Mouse (Mus musculus): ENCODE measurements around the gene Ampd3. TPM values are rescaled to one million over a fixed set of nuclear protein-coding genes. Genes with fewer than 3 reads are reported as not detected.

Gene Ampd3
- polyA plus RNA-seq, 1 experiment from 2014 or later: 1.7 TPM

- Histone ChIP-seq H3K9me3 (no peaks in the 10 kb centered on the region), H3K4me3 (no peak overlapping the region), H3K27me3 (ENCODE audit: insufficient read depth, poor library complexity, severe bottlenecking) (no peaks in the 10 kb centered on the region), H3K4me1 (replicated peaks) (peaks cover 17% of the 10 kb centered on the region), H3K36me3 (no peaks in the 10 kb centered on the region), H3K27ac (no peak overlapping the region)
- WGBS: 88% methylated on average over 6 of the region's 6 CpGs
- DNase-seq (ENCODE audit: low spot score): no peak
These were observed 19.3 kb downstream of the Ampd3 start for GRCm38 (mm10) chr7:110787310-110787709.

GRCm38 (mm10) chr7:110790878-110791277 is 22.9 kb downstream of the Ampd3 start:
- no peaks in the 10 kb centered on the region for H3K36me3 ChIP-seq
- H3K4me3 ChIP-seq: no peak overlapping the region
- WGBS: 89% methylated on average over 8 of the region's 8 CpGs
- peaks cover 4% of the 10 kb centered on the region for H3K4me1 ChIP-seq (replicated peaks)
- no peak for DNase-seq (ENCODE audit: low spot score)
- H3K9me3 ChIP-seq: no peaks in the 10 kb centered on the region
- H3K27me3 ChIP-seq (ENCODE audit: insufficient read depth, poor library complexity, severe bottlenecking): no peaks in the 10 kb centered on the region
- no peak overlapping the region for H3K27ac ChIP-seq

GRCm38 (mm10) chr7:110792201-110792600 is 24.2 kb downstream of the Ampd3 start:
- WGBS: 89% methylated on average over 5 of the region's 5 CpGs
- Histone ChIP-seq H3K9me3 (no peaks in the 10 kb centered on the region), H3K4me3 (no peak overlapping the region), H3K4me1 (replicated peaks) (peaks cover 9% of the 10 kb centered on the region; the same call in 1 of the 2 replicates), H3K36me3 (no peaks in the 10 kb centered on the region), H3K27me3 (ENCODE audit: insufficient read depth, poor library complexity, severe bottlenecking) (no peaks in the 10 kb centered on the region), H3K27ac (no peak overlapping the region)
- DNase-seq (ENCODE audit: low spot score): no peak

- Histone ChIP-seq H3K9me3 (no peaks in the 10 kb centered on the region), H3K27me3 (ENCODE audit: insufficient read depth, poor library complexity, severe bottlenecking) (no peaks in the 10 kb centered on the region), H3K27ac (no peak overlapping the region), H3K4me1 (replicated peaks) (peaks cover 11% of the 10 kb centered on the region), H3K4me3 (no peak overlapping the region), H3K36me3 (no peaks in the 10 kb centered on the region)
- DNase-seq (ENCODE audit: low spot score): no peak
- WGBS: 98% methylated on average over 2 of the region's 2 CpGs
These were observed 24.8 kb downstream of the Ampd3 start for GRCm38 (mm10) chr7:110792834-110793233.

DNA sequence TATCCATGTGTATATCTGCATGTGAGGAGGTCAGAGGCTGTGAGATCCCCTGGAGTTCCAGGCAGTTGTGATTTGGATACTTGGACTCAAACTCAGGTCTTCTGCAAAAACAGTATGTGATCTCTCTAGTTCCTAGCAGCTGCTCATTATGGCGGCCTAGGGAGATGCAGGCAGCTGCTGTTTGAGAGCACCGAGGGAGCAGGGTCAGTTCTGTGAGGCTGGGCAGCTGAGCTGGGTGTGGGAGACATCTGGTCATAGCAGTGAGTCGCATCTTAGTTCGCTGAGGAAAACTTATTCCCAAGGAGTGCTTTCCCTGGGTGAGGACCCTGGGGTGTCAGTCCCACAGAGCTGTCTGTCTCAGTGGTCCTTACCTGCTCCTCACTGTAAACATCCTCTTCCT is 26.7 kb downstream of the Ampd3 start:
- 79% methylated on average over 4 of the region's 4 CpGs for WGBS
- Histone ChIP-seq H3K4me1 (replicated peaks) (peaks cover 25% of the 10 kb centered on the region), H3K4me3 (no peak overlapping the region), H3K36me3 (no peaks in the 10 kb centered on the region), H3K27ac (no peak overlapping the region), H3K27me3 (ENCODE audit: insufficient read depth, poor library complexity, severe bottlenecking) (no peaks in the 10 kb centered on the region), H3K9me3 (no peaks in the 10 kb centered on the region)
- no peak for DNase-seq (ENCODE audit: low spot score)

GRCm38 (mm10) chr7:110796367-110797051 is 28.5 kb downstream of the Ampd3 start:
- Histone ChIP-seq H3K27me3 (ENCODE audit: insufficient read depth, poor library complexity, severe bottlenecking) (no peaks in the 10 kb centered on the region), H3K4me3 (no peak overlapping the region), H3K4me1 (replicated peaks) (peaks cover 25% of the 10 kb centered on the region), H3K9me3 (no peaks in the 10 kb centered on the region), H3K27ac (peak overlapping the region; percentile 14; the same call in 1 of the 2 replicates), H3K36me3 (no peaks in the 10 kb centered on the region)
- no peak for DNase-seq (ENCODE audit: low spot score)
- 77% methylated on average over 12 of the region's 12 CpGs for WGBS

GRCm38 (mm10) chr7:110797722-110798409 is 29.9 kb downstream of the Ampd3 start:
- 78% methylated on average over 11 of the region's 11 CpGs for WGBS
- no peak overlapping the region for H3K4me3 ChIP-seq
- DNase-seq (ENCODE audit: low spot score): no peak
- H3K36me3 ChIP-seq: no peaks in the 10 kb centered on the region
- H3K4me1 ChIP-seq (replicated peaks): peaks cover 25% of the 10 kb centered on the region
- H3K9me3 ChIP-seq: no peaks in the 10 kb centered on the region
- 0 out of 2 replicates have a peak overlapping the region, but pooled peaks have one; percentile 35 for H3K27ac ChIP-seq
- H3K27me3 ChIP-seq (ENCODE audit: insufficient read depth, poor library complexity, severe bottlenecking): no peaks in the 10 kb centered on the region

DNA sequence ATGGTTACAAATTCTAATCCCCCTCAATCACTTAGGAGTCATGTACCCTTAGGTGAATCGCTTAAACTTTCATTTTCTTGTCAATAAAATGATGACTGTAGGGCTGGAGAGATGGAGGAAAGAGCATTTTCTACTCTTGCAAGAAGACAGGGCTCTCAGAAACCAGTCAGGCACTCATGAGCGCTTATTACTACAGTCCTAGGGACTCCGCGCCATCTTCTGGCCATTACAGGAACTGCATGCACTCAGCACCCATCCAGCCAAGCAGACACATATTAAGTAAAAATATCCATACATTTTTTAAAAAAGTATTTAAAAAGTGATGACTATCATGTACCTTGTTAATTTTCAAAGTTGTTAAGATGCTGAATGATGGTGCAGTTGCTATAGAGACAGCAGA is 33.0 kb downstream of the Ampd3 start:
- Histone ChIP-seq H3K9me3 (no peaks in the 10 kb centered on the region), H3K27me3 (ENCODE audit: insufficient read depth, poor library complexity, severe bottlenecking) (no peaks in the 10 kb centered on the region), H3K27ac (no peak overlapping the region), H3K36me3 (no peaks in the 10 kb centered on the region), H3K4me3 (no peak overlapping the region), H3K4me1 (replicated peaks) (peaks cover 31% of the 10 kb centered on the region)
- 1% methylated on average over 4 of the region's 4 CpGs for WGBS
- DNase-seq (ENCODE audit: low spot score): peak; percentile 80

GRCm38 (mm10) chr7:110803131-110803530 is 35.1 kb downstream of the Ampd3 start:
- DNase-seq (ENCODE audit: low spot score): no peak
- H3K27me3 ChIP-seq (ENCODE audit: insufficient read depth, poor library complexity, severe bottlenecking): no peaks in the 10 kb centered on the region
- no peak overlapping the region for H3K27ac ChIP-seq
- no peaks in the 10 kb centered on the region for H3K36me3 ChIP-seq
- H3K4me3 ChIP-seq: no peak overlapping the region
- H3K4me1 ChIP-seq (replicated peaks): peaks cover 18% of the 10 kb centered on the region
- 91% methylated on average over 10 of the region's 10 CpGs for WGBS
- H3K9me3 ChIP-seq: no peaks in the 10 kb centered on the region

- Histone ChIP-seq H3K4me1 (replicated peaks) (peaks cover 9% of the 10 kb centered on the region; the same call in 1 of the 2 replicates), H3K4me3 (no peak overlapping the region), H3K9me3 (no peaks in the 10 kb centered on the region), H3K27me3 (ENCODE audit: insufficient read depth, poor library complexity, severe bottlenecking) (no peaks in the 10 kb centered on the region), H3K36me3 (no peaks in the 10 kb centered on the region), H3K27ac (no peak overlapping the region)
- DNase-seq (ENCODE audit: low spot score): no peak
- 83% methylated on average over 3 of the region's 3 CpGs for WGBS
These were observed 36.3 kb downstream of the Ampd3 start for GRCm38 (mm10) chr7:110804266-110804665.

DNA sequence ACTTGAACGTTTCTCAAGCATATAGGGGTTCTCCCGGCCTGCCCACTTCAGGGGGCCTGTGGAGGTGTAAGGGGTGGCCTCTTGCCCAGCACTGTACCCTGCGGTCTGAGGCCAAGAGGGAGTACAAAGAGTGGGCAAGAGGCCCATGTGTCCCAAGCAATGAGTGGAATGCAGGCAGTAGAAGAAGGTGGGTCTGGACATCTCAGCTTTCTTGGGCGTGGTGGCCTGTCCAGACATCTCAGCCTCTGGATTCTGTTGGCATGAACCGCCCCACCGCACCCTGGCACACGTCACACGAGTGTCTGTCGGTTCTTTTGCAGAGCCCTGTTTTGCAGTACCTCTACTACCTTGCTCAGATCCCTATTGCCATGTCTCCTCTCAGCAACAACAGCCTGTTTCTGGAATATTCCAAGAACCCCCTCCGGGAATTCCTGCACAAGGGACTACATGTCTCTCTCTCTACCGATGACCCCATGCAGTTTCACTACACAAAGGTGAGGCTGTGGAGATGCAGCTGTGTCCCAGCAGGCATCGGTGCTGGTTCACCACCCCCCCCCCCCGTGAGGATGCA is 39.5 kb downstream of the Ampd3 start:
- no peak overlapping the region for H3K4me3 ChIP-seq
- H3K4me1 ChIP-seq (replicated peaks): 0 out of 2 replicates have a peak, but pooled peaks cover 6% of the 10 kb centered on the region
- WGBS: 91% methylated on average over 13 of the region's 13 CpGs
- H3K27ac ChIP-seq: no peak overlapping the region
- no peaks in the 10 kb centered on the region for H3K27me3 ChIP-seq (ENCODE audit: insufficient read depth, poor library complexity, severe bottlenecking)
- H3K36me3 ChIP-seq: peaks cover 3% of the 10 kb centered on the region; the same call in 1 of the 2 replicates
- H3K9me3 ChIP-seq: no peaks in the 10 kb centered on the region
- no peak for DNase-seq (ENCODE audit: low spot score)

DNA sequence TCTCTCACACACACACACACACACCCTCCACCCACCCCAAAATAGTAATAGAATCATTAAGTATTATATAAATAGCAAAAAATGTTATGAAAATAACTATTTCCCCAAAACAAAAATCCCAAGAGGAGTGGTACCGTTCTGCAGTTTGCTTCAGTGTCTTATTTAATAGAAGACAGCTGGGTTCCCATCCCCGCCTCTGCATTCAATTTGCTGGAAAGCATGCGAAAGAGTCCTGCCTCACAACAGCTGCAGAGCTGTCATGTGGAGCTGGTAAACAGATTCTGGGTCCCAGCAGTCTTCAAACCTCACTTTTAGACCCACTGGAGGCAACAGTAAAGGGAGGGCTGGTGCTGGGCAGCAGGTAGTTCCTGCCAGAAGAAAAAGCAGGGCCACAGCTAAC is 41.0 kb downstream of the Ampd3 start:
- 42% methylated on average over 3 of the region's 3 CpGs for WGBS
- H3K9me3 ChIP-seq: no peaks in the 10 kb centered on the region
- H3K36me3 ChIP-seq: peaks cover 9% of the 10 kb centered on the region; the same call in 1 of the 2 replicates
- no peaks in the 10 kb centered on the region for H3K27me3 ChIP-seq (ENCODE audit: insufficient read depth, poor library complexity, severe bottlenecking)
- 0 out of 2 replicates have a peak, but pooled peaks cover 6% of the 10 kb centered on the region for H3K4me1 ChIP-seq (replicated peaks)
- DNase-seq (ENCODE audit: low spot score): no peak
- no peak overlapping the region for H3K27ac ChIP-seq
- no peak overlapping the region for H3K4me3 ChIP-seq

Measured in hindbrain, embryonic 10.5 days (tissue).